Mouse (Mus musculus) myocyte (in vitro differentiated cells): ENCODE measurements around the gene Snap47. TPM values are rescaled to one million over a fixed set of nuclear protein-coding genes. Genes with fewer than 3 reads are reported as not detected.

ENCODE experiments used
- H3K27me3 ChIP-seq: one replicate; pipeline ENCODE4 v1.6.1; 2011; ENCODE audit not compliant: control insufficient read depth, insufficient read depth, insufficient read length
- H3K36me3 ChIP-seq: one replicate; pipeline ENCODE4 v1.6.1; 2011; ENCODE audit not compliant: control insufficient read depth, insufficient read depth
- H3K4me2 ChIP-seq: one replicate; pipeline ENCODE4 v1.6.1; 2011; ENCODE audit warnings: low read depth, control low read depth
- H3K4me3 ChIP-seq: one replicate; pipeline ENCODE4 v1.5.1; 2011; ENCODE audit warnings: mild to moderate bottlenecking, control low read depth, moderate library complexity
- H3K79me2 ChIP-seq: one replicate; pipeline ENCODE4 v1.6.1; 2011; ENCODE audit not compliant: control insufficient read depth, insufficient read depth
- H3ac ChIP-seq: one replicate; pipeline ENCODE4 v1.6.1; 2011; ENCODE audit not compliant: control insufficient read depth, insufficient read length
- CEBPB ChIP-seq: IDR thresholded peaks from 2 replicates; pipeline ENCODE4 v1.6.1; 2011; ENCODE audit warnings: mild to moderate bottlenecking, moderate library complexity; ENCODE audit not compliant: poor library complexity, insufficient read depth, severe bottlenecking
- E2F4 ChIP-seq: IDR thresholded peaks from one replicate; pipeline ENCODE4 v1.6.1; 2011; ENCODE audit warnings: mild to moderate bottlenecking, control low read depth, moderate library complexity; ENCODE audit not compliant: insufficient read depth
- MAX ChIP-seq: IDR thresholded peaks from one replicate; pipeline ENCODE4 v1.6.1; 2011; ENCODE audit warnings: low read depth, mild to moderate bottlenecking, control low read depth
- MYOD1 ChIP-seq, 3 experiments: IDR thresholded peaks; one replicate each; pipeline ENCODE4 v1.6.1; 2011; ENCODE audit warnings: control low read depth in 2 of 3, low read depth in 2 of 3, mild to moderate bottlenecking in 2 of 3, moderate library complexity in 1 of 3; ENCODE audit not compliant: insufficient read length in 2 of 3, control insufficient read depth in 1 of 3
- MYOG ChIP-seq, 3 experiments: IDR thresholded peaks; one replicate each; pipeline ENCODE4 v1.6.1; 2011; ENCODE audit warnings: control low read depth in 2 of 3, low read depth in 2 of 3, mild to moderate bottlenecking in 2 of 3; ENCODE audit not compliant: insufficient read length in 2 of 3, control insufficient read depth in 1 of 3, insufficient read depth in 1 of 3
- POLR2A ChIP-seq: IDR thresholded peaks from one replicate; pipeline ENCODE4 v1.6.1; 2011; ENCODE audit warnings: low read depth, mild to moderate bottlenecking, control low read depth, moderate library complexity; ENCODE audit not compliant: insufficient read length
- POLR2AphosphoS2 ChIP-seq: IDR thresholded peaks from one replicate; pipeline ENCODE4 v1.6.1; 2011; ENCODE audit warnings: low read depth, control low read depth; ENCODE audit not compliant: insufficient read length
- REST ChIP-seq: IDR thresholded peaks from one replicate; pipeline ENCODE4 v1.6.1; 2011; ENCODE audit warnings: mild to moderate bottlenecking, control low read depth, moderate library complexity; ENCODE audit not compliant: insufficient read depth, insufficient read length
- SRF ChIP-seq: IDR thresholded peaks from one replicate; pipeline ENCODE4 v1.6.1; 2011; ENCODE audit warnings: low read depth; ENCODE audit not compliant: control insufficient read depth, insufficient read length
- TCF12 ChIP-seq: IDR thresholded peaks from one replicate; pipeline ENCODE4 v1.6.1; 2011; ENCODE audit warnings: mild to moderate bottlenecking, control low read depth; ENCODE audit not compliant: poor library complexity, insufficient read depth, severe bottlenecking
- TCF3 ChIP-seq: IDR thresholded peaks from one replicate; pipeline ENCODE4 v1.6.1; 2011; ENCODE audit warnings: low read depth, control low read depth; ENCODE audit not compliant: insufficient read length
- USF1 ChIP-seq: IDR thresholded peaks from one replicate; pipeline ENCODE4 v1.6.1; 2011; ENCODE audit warnings: low read depth, mild to moderate bottlenecking, control low read depth, moderate library complexity
- polyA plus RNA-seq: library from polyadenylated mRNA; unstranded; fragments of >200 nt; fragmentation: generic; extraction: Trizol; gene quantifications from one replicate; pipeline ENCODE4 v1.2.1, GENCODE M21; 2012; ENCODE audit warnings: missing spikeins

Snap47 gene
- polyA plus RNA-seq, 1 experiment: 67.2 TPM

DNA sequence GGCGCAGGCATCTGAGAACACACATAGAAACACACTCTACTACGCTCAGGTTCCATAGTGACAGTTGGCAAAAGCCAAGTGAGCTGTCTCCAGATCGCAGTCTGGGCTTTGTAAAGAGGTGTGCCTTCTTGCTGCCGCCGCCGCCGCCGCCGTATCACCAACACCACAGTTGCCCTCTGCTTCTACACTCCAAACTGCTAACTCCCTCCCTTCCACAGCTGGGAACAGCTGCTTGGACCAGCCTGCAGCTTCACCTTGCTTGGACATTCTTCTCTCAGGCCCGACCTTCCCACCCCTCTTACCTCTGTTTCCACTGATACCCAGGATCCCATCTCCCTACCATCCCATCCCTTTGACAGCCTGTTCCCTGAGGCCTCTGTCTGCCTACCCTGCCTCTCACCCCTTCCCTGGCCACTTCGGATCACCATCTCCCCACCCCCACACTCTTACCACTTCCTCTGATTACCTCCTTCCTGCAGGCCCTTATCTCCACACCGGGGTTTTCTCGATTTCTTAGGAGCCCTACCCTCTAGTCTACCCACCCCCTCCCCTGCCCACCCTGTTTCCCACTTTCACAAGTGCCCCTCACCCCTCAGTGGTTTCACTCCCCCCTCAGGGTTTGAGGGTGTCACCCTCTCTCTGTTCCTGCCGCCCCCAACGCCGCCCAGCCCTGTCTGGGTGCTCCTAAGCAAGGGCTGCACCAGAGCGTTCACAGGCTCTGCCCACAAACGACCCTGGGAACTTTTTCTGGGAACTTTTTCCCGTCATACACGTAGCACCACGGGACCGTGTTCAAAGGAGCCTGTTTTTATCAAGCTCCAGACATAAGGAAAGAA lies 53.2 kb downstream of the Snap47 start:
- Histone ChIP-seq H3K36me3 (no peaks in the 10 kb centered on the region), H3ac (no peak overlapping the region), H3K4me2 (no peak overlapping the region), H3K4me3 (no peak overlapping the region), H3K27me3 (no peaks in the 10 kb centered on the region), H3K79me2 (no peaks in the 10 kb centered on the region)
- TF ChIP-seq POLR2A (no peak), TCF12 (no peak), CEBPB (no peak), REST (no peak), TCF3 (no peak), POLR2AphosphoS2 (no peak), MYOG (IDR thresholded peaks at IDR 0.05; ENCODE audit: control insufficient read depth in 1 of 3, insufficient read depth in 1 of 3, insufficient read length in 2 of 3, low read depth in 2 of 3) (no peak), MYOD1 (IDR thresholded peaks at IDR 0.05; ENCODE audit: control insufficient read depth in 1 of 3, insufficient read length in 2 of 3, low read depth in 2 of 3) (no peak), MAX (no peak), SRF (no peak), E2F4 (no peak)

GRCm38 (mm10) chr11:59394451-59394850 lies 56.5 kb downstream of the Snap47 start:
- TF ChIP-seq POLR2A (no peak), TCF12 (no peak), E2F4 (no peak), TCF3 (no peak), MYOG (IDR thresholded peaks at IDR 0.05; ENCODE audit: control insufficient read depth in 1 of 3, insufficient read depth in 1 of 3, insufficient read length in 2 of 3, low read depth in 2 of 3) (no peak), MAX (no peak), SRF (no peak), USF1 (no peak), MYOD1 (IDR thresholded peaks at IDR 0.05; ENCODE audit: control insufficient read depth in 1 of 3, insufficient read length in 2 of 3, low read depth in 2 of 3) (no peak)
- Histone ChIP-seq H3K4me3 (no peak overlapping the region), H3K4me2 (no peak overlapping the region), H3K36me3 (no peaks in the 10 kb centered on the region), H3K79me2 (no peaks in the 10 kb centered on the region), H3ac (no peak overlapping the region), H3K27me3 (no peaks in the 10 kb centered on the region)

GRCm38 (mm10) chr11:59393591-59393990 lies 57.4 kb downstream of the Snap47 start:
- Histone ChIP-seq H3K27me3 (no peaks in the 10 kb centered on the region), H3K36me3 (no peaks in the 10 kb centered on the region), H3ac (no peak overlapping the region), H3K4me3 (no peak overlapping the region), H3K4me2 (no peak overlapping the region), H3K79me2 (no peaks in the 10 kb centered on the region)
- TF ChIP-seq E2F4 (no peak), CEBPB (no peak), SRF (no peak), MYOG (IDR thresholded peaks at IDR 0.05; ENCODE audit: control insufficient read depth in 1 of 3, insufficient read depth in 1 of 3, insufficient read length in 2 of 3, low read depth in 2 of 3) (no peak), MAX (no peak), POLR2AphosphoS2 (no peak), POLR2A (no peak), TCF3 (no peak), TCF12 (no peak), REST (no peak), MYOD1 (IDR thresholded peaks at IDR 0.05; ENCODE audit: control insufficient read depth in 1 of 3, insufficient read length in 2 of 3, low read depth in 2 of 3) (no peak), USF1 (no peak)

DNA sequence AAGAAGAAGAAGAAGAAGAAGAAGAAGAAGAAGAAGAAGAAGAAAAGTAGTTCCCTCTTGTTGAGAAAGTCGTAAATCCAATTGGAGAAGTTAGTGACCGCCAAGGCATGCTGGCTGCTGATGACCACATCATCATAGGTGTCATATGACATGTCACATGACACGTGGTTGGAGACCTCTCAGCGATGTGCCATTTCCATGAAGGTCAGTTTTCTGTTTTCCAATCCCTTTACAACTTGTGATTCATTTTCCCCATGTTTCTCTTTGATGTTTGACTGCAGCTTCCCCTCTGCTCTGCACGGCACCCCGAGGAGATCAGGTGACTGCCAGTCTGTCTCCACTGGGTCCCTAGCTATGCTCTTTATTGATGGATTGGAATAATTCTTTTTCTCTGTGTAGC lies 58.7 kb downstream of the Snap47 start:
- TF ChIP-seq MYOD1 (IDR thresholded peaks at IDR 0.05; ENCODE audit: control insufficient read depth in 1 of 3, insufficient read length in 2 of 3, low read depth in 2 of 3) (no peak), TCF3 (no peak), POLR2A (no peak), POLR2AphosphoS2 (peak; percentile 44), USF1 (peak; percentile 69)

GRCm38 (mm10) chr11:59390470-59390869 lies 60.5 kb downstream of the Snap47 start:
- H3K27me3 ChIP-seq: no peaks in the 10 kb centered on the region
- no peak for TF ChIP-seq POLR2A
- no peak for TF ChIP-seq POLR2AphosphoS2
- TF ChIP-seq TCF3: no peak
- no peak for TF ChIP-seq MYOG (IDR thresholded peaks at IDR 0.05; ENCODE audit: control insufficient read depth in 1 of 3, insufficient read depth in 1 of 3, insufficient read length in 2 of 3, low read depth in 2 of 3)
- TF ChIP-seq USF1: no peak
- no peak for TF ChIP-seq MYOD1 (IDR thresholded peaks at IDR 0.05; ENCODE audit: control insufficient read depth in 1 of 3, insufficient read length in 2 of 3, low read depth in 2 of 3)
- no peak for TF ChIP-seq TCF12
- no peak for TF ChIP-seq E2F4
- H3K79me2 ChIP-seq: no peaks in the 10 kb centered on the region
- H3K36me3 ChIP-seq: no peaks in the 10 kb centered on the region
- H3K4me3 ChIP-seq: no peak overlapping the region
- no peak overlapping the region for H3ac ChIP-seq
- H3K4me2 ChIP-seq: no peak overlapping the region

More for the DNA sequence above, 58.7 kb downstream of the Snap47 start:
- no peak overlapping the region for H3ac ChIP-seq
- peak overlapping the region; percentile 27 for H3K4me2 ChIP-seq
- H3K79me2 ChIP-seq: no peaks in the 10 kb centered on the region
- no peak overlapping the region for H3K4me3 ChIP-seq
- H3K36me3 ChIP-seq: no peaks in the 10 kb centered on the region
- H3K27me3 ChIP-seq: no peaks in the 10 kb centered on the region
